Mouse (Mus musculus) limb, embryonic 12.5 days (tissue): ENCODE data around the gene Selenoh. TPM values are rescaled to one million over a fixed set of nuclear protein-coding genes. Genes with fewer than 3 reads are reported as not detected.

Experiments
- ATAC-seq: fragments of 200-750 bp; cut with Nextera tagmentation; 2 replicates; pipeline ENCODE4 v1.8.0; 2017; ENCODE audit warnings: low read depth, moderate TSS enrichment; ENCODE audit not compliant: insufficient number of reproducible peaks, insufficient read depth, low FRiP score, low TSS enrichment
- H3K27ac ChIP-seq: fragments of 300-500 bp; sonication (generic); 2 replicates; pipeline ENCODE4 v1.5.1; 2016; ENCODE audit warnings: mild to moderate bottlenecking, moderate library complexity
- H3K27me3 ChIP-seq: fragments of 300-500 bp; sonication (generic); 2 replicates; pipeline ENCODE4 v1.6.1; 2016; ENCODE audit warnings: mild to moderate bottlenecking, moderate library complexity
- H3K36me3 ChIP-seq: fragments of 300-500 bp; sonication (generic); 2 replicates; pipeline ENCODE4 v1.6.1; 2016; ENCODE audit warnings: mild to moderate bottlenecking, moderate library complexity
- H3K4me1 ChIP-seq: fragments of 300-500 bp; sonication (generic); replicated peaks from 2 replicates; pipeline ENCODE4 v1.6.1; 2016
- H3K4me2 ChIP-seq: fragments of 300-500 bp; sonication (generic); 2 replicates; pipeline ENCODE4 v1.6.1; 2016; ENCODE audit warnings: mild to moderate bottlenecking, moderate library complexity
- H3K4me3 ChIP-seq: fragments of 300-500 bp; sonication (generic); replicated peaks from 2 replicates; pipeline ENCODE4 v1.5.1; 2016; ENCODE audit warnings: mild to moderate bottlenecking
- H3K9ac ChIP-seq: fragments of 300-500 bp; sonication (generic); replicated peaks from 2 replicates; pipeline ENCODE4 v1.6.1; 2016; ENCODE audit warnings: mild to moderate bottlenecking, moderate library complexity
- H3K9me3 ChIP-seq: fragments of 300-500 bp; sonication (generic); 2 replicates; pipeline ENCODE4 v1.6.1; 2016; ENCODE audit warnings: mild to moderate bottlenecking, moderate library complexity
- WGBS: fragments of 180-500 bp; shearing (Covaris S2); methylation state at CpG from one replicate; pipeline ENCODE4 v1.1.7; 2016; 5-methylcytosine and 5-hydroxymethylcytosine counted together
- polyA plus RNA-seq: library from polyadenylated mRNA; unstranded; fragments of >200 nt; fragmentation: Nextera tagmentation; extraction: Ambion mirVana; gene quantifications from 2 replicates; pipeline ENCODE4 v1.2.1, GENCODE M21; 2016

Gene Selenoh
- polyA plus RNA-seq, 1 experiment from 2014 or later = 451 TPM

DNA sequence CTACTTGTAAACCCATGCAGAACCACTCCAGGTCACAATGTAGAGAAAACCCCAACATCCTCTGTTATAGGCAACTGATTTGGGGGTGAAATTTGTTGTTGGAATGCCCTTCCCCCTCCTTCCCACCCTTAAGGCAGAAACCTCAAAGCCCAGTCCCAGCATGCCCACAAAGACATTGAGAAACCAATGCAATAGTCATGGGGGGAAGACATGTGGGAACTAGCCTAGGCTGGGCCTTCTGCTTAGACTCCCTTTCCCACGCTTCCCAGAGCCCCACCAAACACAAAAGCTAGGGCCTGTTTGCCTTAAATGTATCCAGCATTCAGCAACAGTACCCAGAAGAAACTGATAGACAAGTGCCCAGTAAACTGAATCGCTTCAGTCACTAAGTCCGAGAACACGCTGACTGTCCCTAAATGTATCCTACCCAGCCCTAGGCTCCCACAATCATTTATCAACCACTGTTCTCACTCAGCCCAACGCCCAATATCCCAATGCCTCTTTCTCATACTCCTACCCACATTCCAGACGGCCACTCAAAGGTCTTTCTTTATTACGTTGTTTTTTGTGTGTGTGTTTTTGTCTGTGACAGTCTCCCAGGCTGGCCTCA is 44.1 kb downstream of the Selenoh start:
- Histone ChIP-seq H3K4me2 (no peak overlapping the region), H3K9ac (no peak overlapping the region), H3K4me3 (no peak overlapping the region), H3K27me3 (no peaks in the 10 kb centered on the region), H3K4me1 (peaks cover 16% of the 10 kb centered on the region), H3K36me3 (peaks cover 29% of the 10 kb centered on the region; the same call in 1 of the 2 replicates), H3K27ac (peak overlapping the region; percentile 29; the same call in 1 of the 2 replicates), H3K9me3 (no peaks in the 10 kb centered on the region)
- WGBS = 63% methylated on average over 7 of the region's 7 CpGs
- ATAC-seq = no peak

DNA sequence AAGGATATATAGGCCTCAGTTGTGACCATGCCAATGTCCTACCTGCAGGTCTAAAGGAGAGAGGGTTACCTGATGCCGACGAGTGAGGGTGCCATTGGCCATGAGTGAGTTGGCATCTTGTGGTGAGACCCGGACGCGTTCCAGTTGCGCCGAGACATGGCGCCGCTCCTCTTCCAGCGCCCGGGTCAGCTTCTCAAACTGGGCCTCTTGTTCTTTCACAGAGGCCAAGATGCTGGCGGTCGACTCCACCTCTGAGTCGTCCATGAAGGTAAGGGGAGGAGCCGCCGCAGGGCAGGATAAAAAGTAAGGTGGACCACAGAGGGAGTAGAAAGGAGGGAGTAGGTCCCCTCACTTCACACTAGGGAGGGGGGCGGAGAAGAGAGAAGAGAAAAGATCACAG is 46.4 kb downstream of the Selenoh start:
- peaks cover 16% of the 10 kb centered on the region for H3K4me1 ChIP-seq
- H3K36me3 ChIP-seq = peaks cover 49% of the 10 kb centered on the region
- no peak for ATAC-seq
- H3K27me3 ChIP-seq = no peaks in the 10 kb centered on the region
- H3K27ac ChIP-seq = no peak overlapping the region
- 95% methylated on average over 17 of the region's 17 CpGs for WGBS
- no peak overlapping the region for H3K9ac ChIP-seq
- no peak overlapping the region for H3K4me3 ChIP-seq
- H3K4me2 ChIP-seq = no peak overlapping the region
- H3K9me3 ChIP-seq = no peaks in the 10 kb centered on the region

DNA sequence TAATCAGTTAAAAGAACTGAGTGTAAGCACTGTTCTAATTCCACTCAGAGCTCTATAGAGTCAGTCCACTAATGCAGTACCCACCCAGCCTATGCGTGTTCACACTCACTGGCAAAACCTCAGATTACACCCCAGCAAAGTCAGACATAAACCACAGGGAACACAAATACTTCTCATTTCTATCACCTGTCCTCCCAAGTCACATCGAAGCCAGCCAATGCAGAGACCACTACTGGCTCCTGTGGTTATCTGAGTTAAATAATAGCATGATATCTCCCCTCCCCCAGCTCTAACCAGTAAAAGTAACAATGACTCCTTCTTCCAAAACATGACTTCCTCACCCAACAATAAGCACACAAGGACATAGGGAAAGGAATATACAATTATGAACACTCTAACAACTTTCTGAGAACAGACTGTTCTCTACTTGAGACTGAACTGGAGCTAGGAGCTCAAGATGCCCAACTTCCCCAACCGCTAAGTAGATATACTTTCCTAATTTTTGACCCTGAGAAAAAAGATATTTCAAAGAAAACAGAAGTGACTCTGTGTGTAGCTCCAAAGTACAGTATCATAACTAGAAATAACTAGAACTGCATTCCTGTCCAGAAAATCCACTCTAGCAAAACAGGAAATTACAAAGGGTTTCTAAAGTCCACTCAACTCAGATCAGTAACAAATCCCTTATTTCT is 47.0 kb downstream of the Selenoh start:
- H3K27ac ChIP-seq = no peak overlapping the region
- 95% methylated on average over 3 of the region's 3 CpGs for WGBS
- no peaks in the 10 kb centered on the region for H3K27me3 ChIP-seq
- peaks cover 16% of the 10 kb centered on the region for H3K4me1 ChIP-seq
- H3K4me2 ChIP-seq = no peak overlapping the region
- no peak overlapping the region for H3K4me3 ChIP-seq
- peaks cover 53% of the 10 kb centered on the region for H3K36me3 ChIP-seq
- H3K9ac ChIP-seq = no peak overlapping the region
- no peaks in the 10 kb centered on the region for H3K9me3 ChIP-seq
- ATAC-seq = no peak

DNA sequence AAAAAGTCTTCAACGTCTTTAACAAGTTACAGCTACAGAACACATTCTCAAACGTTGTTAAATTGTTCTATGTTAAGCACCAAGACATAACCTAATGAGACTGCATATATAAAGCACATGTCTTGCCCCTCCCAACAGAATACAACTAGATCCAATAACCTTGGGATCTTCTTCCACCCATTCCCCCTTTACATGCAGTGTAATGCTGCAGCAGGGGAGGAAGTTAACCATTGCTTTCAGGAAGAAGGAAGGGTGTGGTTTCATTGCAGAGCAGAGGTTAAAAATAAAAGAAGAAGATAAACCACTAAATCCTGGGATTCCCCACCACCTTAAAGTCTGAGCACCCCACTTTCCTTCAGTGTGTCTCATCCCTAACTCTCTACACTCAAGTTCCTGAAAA is 47.9 kb downstream of the Selenoh start:
- Histone ChIP-seq H3K27me3 (no peaks in the 10 kb centered on the region), H3K4me2 (no peak overlapping the region), H3K27ac (no peak overlapping the region), H3K9me3 (no peaks in the 10 kb centered on the region), H3K4me1 (peaks cover 14% of the 10 kb centered on the region), H3K9ac (no peak overlapping the region), H3K4me3 (no peak overlapping the region), H3K36me3 (peaks cover 56% of the 10 kb centered on the region)
- 74% methylated on average over 2 of the region's 2 CpGs for WGBS
- no peak for ATAC-seq

DNA sequence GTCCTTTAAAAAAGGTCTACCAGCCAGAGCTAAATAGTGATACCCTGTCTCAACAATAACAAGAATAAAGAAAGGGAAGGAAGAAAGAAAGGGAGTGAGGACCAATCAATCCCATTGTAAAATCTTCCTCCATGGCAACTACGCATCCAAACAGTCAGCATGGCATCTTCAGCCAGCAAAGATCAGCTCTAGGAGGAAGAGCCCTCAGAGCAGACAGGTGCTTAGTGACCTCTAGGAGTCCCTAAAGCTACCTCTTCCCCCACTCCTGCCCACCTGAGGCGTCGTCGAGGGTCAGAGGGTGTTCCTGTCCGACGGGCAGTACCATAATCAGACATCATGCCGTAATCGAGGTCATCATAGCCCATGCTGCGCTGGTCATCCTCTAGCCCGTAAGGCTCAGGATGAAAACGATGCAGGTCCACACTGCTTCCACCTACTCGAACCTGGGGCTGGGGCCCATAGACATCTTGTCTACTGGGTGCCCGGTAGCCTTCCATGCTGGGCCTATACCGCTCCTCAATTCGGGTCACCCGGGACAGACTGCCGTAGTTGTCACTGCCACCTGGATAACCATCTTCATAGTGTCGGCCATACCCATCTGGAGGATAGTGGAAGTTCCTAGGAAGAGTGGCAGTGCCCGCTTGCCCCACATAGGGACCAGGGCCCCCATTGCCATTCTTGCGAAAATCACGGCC is 50.8 kb downstream of the Selenoh start:
- 95% methylated on average over 21 of the region's 21 CpGs for WGBS
- Histone ChIP-seq H3K27ac (no peak overlapping the region), H3K4me3 (no peak overlapping the region), H3K27me3 (no peaks in the 10 kb centered on the region), H3K36me3 (peaks cover 85% of the 10 kb centered on the region), H3K4me1 (no peaks in the 10 kb centered on the region), H3K9ac (no peak overlapping the region), H3K9me3 (no peaks in the 10 kb centered on the region), H3K4me2 (no peak overlapping the region)
- ATAC-seq = no peak

Other genes with a start within 250 kb of the Selenoh start
- 12.7 and 12.9 TPM in 2 replicates for gene Calcrl, start 245.4 kb downstream of the Selenoh start, polyA plus RNA-seq
- gene Tfpi, start 194.0 kb downstream of the Selenoh start, polyA plus RNA-seq = 15.1 and 16.2 TPM in 2 replicates
- gene Ctnnd1, start 20.0 kb downstream of the Selenoh start, polyA plus RNA-seq = 42.0 and 49.6 TPM in 2 replicates
- gene Btbd18, start 11.7 kb downstream of the Selenoh start, polyA plus RNA-seq = 0.35 and 0.53 TPM in 2 replicates
- gene Gm28635, start 7.3 kb upstream of the Selenoh start, polyA plus RNA-seq = not detected in 2 replicates
- 37.4 TPM in 2 replicates for gene Med19, start 7.6 kb upstream of the Selenoh start, polyA plus RNA-seq
- gene Tmx2, start 8.4 kb upstream of the Selenoh start, polyA plus RNA-seq = 115 and 118 TPM in 2 replicates
- gene Zdhhc5, start 44.4 kb upstream of the Selenoh start, polyA plus RNA-seq = 32.0 and 38.3 TPM in 2 replicates
- 42.8 and 47.1 TPM in 2 replicates for gene Clp1, start 56.6 kb upstream of the Selenoh start, polyA plus RNA-seq
- 13.9 and 14.1 TPM in 2 replicates for gene Ypel4, start 63.3 kb upstream of the Selenoh start, polyA plus RNA-seq
- 10.4 and 14.8 TPM in 2 replicates for gene Gm19426, start 72.9 kb upstream of the Selenoh start, polyA plus RNA-seq
- 11.5 and 14.3 TPM in 2 replicates for gene Serping1, start 104.7 kb upstream of the Selenoh start, polyA plus RNA-seq
- 23.2 and 29.0 TPM in 2 replicates for gene Ube2l6, start 128.1 kb upstream of the Selenoh start, polyA plus RNA-seq
- 0.19 and 0.49 TPM in 2 replicates for gene Smtnl1, start 151.9 kb upstream of the Selenoh start, polyA plus RNA-seq
- gene Timm10, start 156.2 kb upstream of the Selenoh start, polyA plus RNA-seq = 38.8 and 43.3 TPM in 2 replicates
- 21.1 and 23.8 TPM in 2 replicates for gene Slc43a1, start 168.1 kb upstream of the Selenoh start, polyA plus RNA-seq
- 0.84 and 0.95 TPM in 2 replicates for gene Rtn4rl2, start 215.9 kb upstream of the Selenoh start, polyA plus RNA-seq